Mouse (Mus musculus): ENCODE measurements around the gene Slc7a6os. TPM values are rescaled to one million over a fixed set of nuclear protein-coding genes. Genes with fewer than 3 reads are reported as not detected.
"Not testable (repeated sequence)": the region's sequence is repeated elsewhere in the genome, so short reads cannot be mapped to it uniquely, and the experiment has no call there.

Slc7a6os gene
- polyA plus RNA-seq, 1 experiment from 2014 or later: 17.0 TPM

DNA sequence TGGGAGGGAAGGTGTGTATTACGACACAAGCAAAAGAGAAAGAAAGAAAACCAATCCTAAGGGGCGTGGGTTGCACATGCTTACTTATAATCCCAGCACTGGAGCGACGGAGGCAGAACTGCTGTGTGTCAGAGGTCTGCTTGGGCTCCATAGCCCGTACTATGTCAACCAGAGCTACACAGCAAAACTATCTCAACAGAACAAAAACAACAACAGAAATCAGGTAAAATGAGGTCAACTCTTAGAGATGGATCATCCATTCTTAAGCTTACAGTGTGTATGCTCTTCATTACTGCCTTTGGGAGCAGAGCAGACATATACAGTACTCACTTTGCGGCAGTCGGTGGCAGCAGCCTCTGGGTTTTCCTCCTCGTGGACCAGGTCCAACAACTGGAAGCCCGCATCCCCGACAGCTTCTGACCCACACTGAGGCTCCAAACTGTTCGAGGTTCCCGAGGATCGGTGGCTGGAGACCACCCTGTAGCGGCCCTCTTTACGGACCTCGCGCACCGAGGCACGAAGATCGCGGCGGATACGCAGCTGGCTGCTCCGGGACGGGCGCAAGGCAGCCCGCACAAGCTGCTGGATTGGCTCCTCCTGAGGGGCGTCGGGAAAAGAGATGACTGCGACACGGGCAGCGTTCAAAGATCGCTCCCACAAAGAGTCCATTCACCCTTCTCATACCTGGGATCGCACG is 552 bp downstream of the Slc7a6os start:
- WGBS: under 1% methylated on average over 34 of the region's 35 CpGs
- no peak for TF ChIP-seq CTCF (IDR thresholded peaks at IDR 0.05; ENCODE audit: low read depth)

GRCm38 (mm10) chr8:106199596-106199995 is 11.1 kb downstream of the Slc7a6os start:
- not testable (repeated sequence) for H3K27me3 ChIP-seq (replicated peaks; ENCODE audit: control insufficient read depth, insufficient read depth, low read length); ATAC-seq; H3K27ac ChIP-seq (ENCODE audit: low read depth, low read length); H3K9me3 ChIP-seq (ENCODE audit: control insufficient read depth); H3K4me1 ChIP-seq (replicated peaks; ENCODE audit: control insufficient read depth, insufficient read depth, low read length); H3K4me2 ChIP-seq (replicated peaks; ENCODE audit: low read depth); H3K9ac ChIP-seq (ENCODE audit: low read depth, low read length); H3K4me3 ChIP-seq (ENCODE audit: low read depth, low read length)
- peaks cover 49% of the 10 kb centered on the region for H3K36me3 ChIP-seq (ENCODE audit: control insufficient read depth, insufficient read depth)
- 84% methylated on average over 3 of the region's 3 CpGs for WGBS

More for the DNA sequence above, 552 bp downstream of the Slc7a6os start:
- peaks cover 8% of the 10 kb centered on the region; the same call in 1 of the 2 replicates for H3K4me1 ChIP-seq (replicated peaks; ENCODE audit: control insufficient read depth, insufficient read depth, low read length)
- peak overlapping the region; percentile 82 for H3K4me3 ChIP-seq (ENCODE audit: low read depth, low read length)
- H3K9me3 ChIP-seq (ENCODE audit: control insufficient read depth): no peaks in the 10 kb centered on the region
- ATAC-seq: peak; percentile 77
- H3K36me3 ChIP-seq (ENCODE audit: control insufficient read depth, insufficient read depth): peaks cover 20% of the 10 kb centered on the region; the same call in 1 of the 2 replicates
- peak overlapping the region; percentile 81 for H3K4me2 ChIP-seq (replicated peaks; ENCODE audit: low read depth)
- H3K27me3 ChIP-seq (replicated peaks; ENCODE audit: control insufficient read depth, insufficient read depth, low read length): no peaks in the 10 kb centered on the region
- H3K9ac ChIP-seq (ENCODE audit: low read depth, low read length): peak overlapping the region; percentile 89
- peak overlapping the region; percentile 95 for H3K27ac ChIP-seq (ENCODE audit: low read depth, low read length)

DNA sequence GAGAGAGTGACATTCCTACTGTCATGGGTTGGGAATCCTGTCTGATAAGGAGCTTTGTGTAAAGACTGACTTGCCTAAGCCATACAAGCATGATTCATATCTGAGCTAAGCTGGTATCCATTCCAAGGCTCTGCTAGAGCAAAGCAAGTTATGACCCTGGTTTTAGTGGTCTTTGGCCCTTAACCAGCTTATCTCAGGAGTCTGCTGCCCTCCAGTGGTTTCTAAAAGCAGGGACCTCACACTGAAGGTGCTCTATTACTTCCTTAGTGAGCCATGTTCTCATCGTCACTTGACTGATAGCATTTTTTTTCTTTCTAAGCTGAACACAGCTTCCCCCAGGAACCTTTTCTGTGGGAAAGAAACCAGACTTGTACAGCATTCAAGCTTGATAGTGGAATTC is 12.0 kb downstream of the Slc7a6os start:
- peak; percentile 71 for ATAC-seq
- Histone ChIP-seq H3K9me3 (ENCODE audit: control insufficient read depth) (no peaks in the 10 kb centered on the region), H3K4me2 (replicated peaks; ENCODE audit: low read depth) (no peak overlapping the region), H3K4me1 (replicated peaks; ENCODE audit: control insufficient read depth, insufficient read depth, low read length) (no peaks in the 10 kb centered on the region), H3K27me3 (replicated peaks; ENCODE audit: control insufficient read depth, insufficient read depth, low read length) (no peaks in the 10 kb centered on the region), H3K9ac (ENCODE audit: low read depth, low read length) (no peak overlapping the region), H3K4me3 (ENCODE audit: low read depth, low read length) (no peak overlapping the region), H3K27ac (ENCODE audit: low read depth, low read length) (no peak overlapping the region), H3K36me3 (ENCODE audit: control insufficient read depth, insufficient read depth) (peaks cover 42% of the 10 kb centered on the region)
- TF ChIP-seq CTCF (IDR thresholded peaks at IDR 0.05; ENCODE audit: low read depth): peak; percentile 91
- WGBS: 3% methylated on average over 1 of the region's 1 CpGs

DNA sequence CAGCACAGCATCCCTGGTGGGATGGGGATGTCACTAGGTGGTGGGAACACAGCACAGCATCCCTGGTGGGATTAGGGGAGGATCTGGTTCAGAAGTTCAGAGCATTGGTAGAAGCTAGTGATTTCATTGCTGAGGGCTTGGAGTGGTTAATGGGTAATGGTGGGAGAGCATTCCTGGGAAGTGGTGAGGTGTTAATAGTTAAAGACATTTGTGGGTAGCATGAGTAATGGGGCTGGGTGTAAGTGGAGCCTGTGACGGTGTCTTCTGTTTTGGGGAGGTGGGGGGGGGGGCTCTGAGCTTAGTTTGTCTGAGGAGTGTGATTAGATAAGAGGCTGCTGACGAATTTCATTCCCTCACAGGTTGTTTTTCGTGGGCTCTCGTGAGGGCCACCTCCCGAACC is 16.7 kb downstream of the Slc7a6os start:
- no peak for ATAC-seq

GRCm38 (mm10) chr8:106193162-106193561 is 17.6 kb downstream of the Slc7a6os start:
- no peak for TF ChIP-seq CTCF (IDR thresholded peaks at IDR 0.05; ENCODE audit: low read depth)
- Histone ChIP-seq H3K9ac (ENCODE audit: low read depth, low read length) (no peak overlapping the region), H3K36me3 (ENCODE audit: control insufficient read depth, insufficient read depth) (peaks cover 24% of the 10 kb centered on the region), H3K4me2 (replicated peaks; ENCODE audit: low read depth) (no peak overlapping the region), H3K27me3 (replicated peaks; ENCODE audit: control insufficient read depth, insufficient read depth, low read length) (no peaks in the 10 kb centered on the region), H3K4me1 (replicated peaks; ENCODE audit: control insufficient read depth, insufficient read depth, low read length) (no peaks in the 10 kb centered on the region), H3K27ac (ENCODE audit: low read depth, low read length) (no peak overlapping the region), H3K9me3 (ENCODE audit: control insufficient read depth) (no peaks in the 10 kb centered on the region), H3K4me3 (ENCODE audit: low read depth, low read length) (no peak overlapping the region)
- no peak for ATAC-seq
- 72% methylated on average over 6 of the region's 6 CpGs for WGBS

More for the DNA sequence above, 16.7 kb downstream of the Slc7a6os start:
- no peak for TF ChIP-seq CTCF (IDR thresholded peaks at IDR 0.05; ENCODE audit: low read depth)
- Histone ChIP-seq H3K9me3 (ENCODE audit: control insufficient read depth) (no peaks in the 10 kb centered on the region), H3K4me1 (replicated peaks; ENCODE audit: control insufficient read depth, insufficient read depth, low read length) (no peaks in the 10 kb centered on the region), H3K27ac (ENCODE audit: low read depth, low read length) (no peak overlapping the region), H3K4me3 (ENCODE audit: low read depth, low read length) (no peak overlapping the region), H3K36me3 (ENCODE audit: control insufficient read depth, insufficient read depth) (peaks cover 24% of the 10 kb centered on the region), H3K27me3 (replicated peaks; ENCODE audit: control insufficient read depth, insufficient read depth, low read length) (no peaks in the 10 kb centered on the region), H3K4me2 (replicated peaks; ENCODE audit: low read depth) (no peak overlapping the region), H3K9ac (ENCODE audit: low read depth, low read length) (no peak overlapping the region)
- 81% methylated on average over 5 of the region's 5 CpGs for whole genome bisulfite sequencing

GRCm38 (mm10) chr8:106191639-106192038 is 19.1 kb downstream of the Slc7a6os start:
- 38% methylated on average over 5 of the region's 5 CpGs for WGBS
- Histone ChIP-seq H3K4me1 (replicated peaks; ENCODE audit: control insufficient read depth, insufficient read depth, low read length) (no peaks in the 10 kb centered on the region), H3K9me3 (ENCODE audit: control insufficient read depth) (no peaks in the 10 kb centered on the region), H3K9ac (ENCODE audit: low read depth, low read length) (no peak overlapping the region), H3K4me2 (replicated peaks; ENCODE audit: low read depth) (peak overlapping the region; percentile 32), H3K36me3 (ENCODE audit: control insufficient read depth, insufficient read depth) (peaks cover 17% of the 10 kb centered on the region), H3K4me3 (ENCODE audit: low read depth, low read length) (no peak overlapping the region), H3K27ac (ENCODE audit: low read depth, low read length) (no peak overlapping the region), H3K27me3 (replicated peaks; ENCODE audit: control insufficient read depth, insufficient read depth, low read length) (no peaks in the 10 kb centered on the region)
- no peak for TF ChIP-seq CTCF (IDR thresholded peaks at IDR 0.05; ENCODE audit: low read depth)
- ATAC-seq: peak; percentile 74

Measured in intestine, postnatal 0 days (tissue).